Mouse (Mus musculus) megakaryocyte, embryonic 14.5 days (primary cell): ENCODE measurements around the gene Carmil2.

Source experiments
- FLI1 ChIP-seq: IDR thresholded peaks from 2 replicates; pipeline ENCODE4 v1.6.1; 2012; ENCODE audit warnings: low read length, inconsistent platforms, mixed read lengths
- GATA1 ChIP-seq: IDR thresholded peaks from 3 replicates; pipeline ENCODE4 v1.6.1; 2012; ENCODE audit warnings: mixed read lengths, low read length, inconsistent platforms, borderline replicate concordance

DNA sequence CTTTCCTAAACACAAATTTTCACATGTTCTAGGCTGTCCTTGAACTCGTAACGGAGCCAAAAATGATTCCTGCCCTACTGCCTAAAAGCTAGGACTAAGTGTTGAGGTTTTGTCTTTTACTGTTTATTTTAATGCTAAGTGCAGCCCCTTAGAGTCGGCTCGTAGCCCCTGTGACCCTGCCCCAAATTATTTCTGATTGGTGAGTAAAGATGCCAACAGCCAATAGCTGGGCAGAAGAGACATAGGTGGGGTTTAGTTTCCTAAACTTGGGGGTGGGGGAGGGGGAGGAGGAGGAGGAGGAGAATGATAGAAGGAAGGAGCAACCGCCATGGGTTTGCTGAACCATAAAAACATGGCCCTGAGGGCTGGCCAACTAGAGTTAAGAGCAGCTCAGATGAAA is 39.7 kb downstream of the Carmil2 start:
- TF ChIP-seq FLI1 = no peak
- no peak for TF ChIP-seq GATA1
